Mouse (Mus musculus) neural tube, embryonic 11.5 days (tissue): ENCODE data around the gene Cnbd2. TPM values are rescaled to one million over a fixed set of nuclear protein-coding genes. Genes with fewer than 3 reads are reported as not detected.
"Not testable (repeated sequence)": the region's sequence is repeated elsewhere in the genome, so short reads cannot be mapped to it uniquely, and the experiment has no call there.

Source experiments
- ATAC-seq: fragments of 200-750 bp; cut with Nextera tagmentation; 2 replicates; pipeline ENCODE4 v1.8.0; 2017; ENCODE audit warnings: moderate number of reproducible peaks, mild to moderate bottlenecking, moderate TSS enrichment, moderate library complexity; ENCODE audit not compliant: insufficient read depth, low FRiP score, low TSS enrichment
- DNase-seq: peaks from one replicate; pipeline ENCODE4 v3.0.0-alpha.2; 2015; ENCODE audit warnings: low spot score
- H3K27ac ChIP-seq: fragments of 300-500 bp; sonication (generic); 2 replicates; pipeline ENCODE4 v1.5.1; 2014; ENCODE audit warnings: low read depth, mild to moderate bottlenecking, low read length
- H3K27me3 ChIP-seq: fragments of 300-500 bp; sonication (generic); 2 replicates; pipeline ENCODE4 v1.6.1; 2014; ENCODE audit warnings: mild to moderate bottlenecking, low read length, mixed read lengths; ENCODE audit not compliant: control insufficient read depth, insufficient read depth
- H3K36me3 ChIP-seq: fragments of 300-500 bp; sonication (generic); 2 replicates; pipeline ENCODE4 v1.6.1; 2014; ENCODE audit warnings: mild to moderate bottlenecking, low read length, moderate library complexity, mixed read lengths; ENCODE audit not compliant: control insufficient read depth, insufficient read depth
- H3K4me1 ChIP-seq: fragments of 300-500 bp; sonication (generic); 2 replicates; pipeline ENCODE4 v1.6.1; 2014; ENCODE audit warnings: low read length, mixed read lengths; ENCODE audit not compliant: control insufficient read depth, insufficient read depth
- H3K4me2 ChIP-seq: fragments of 300-500 bp; sonication (generic); 2 replicates; pipeline ENCODE4 v1.6.1; 2014; ENCODE audit warnings: low read depth, mild to moderate bottlenecking, moderate library complexity
- H3K4me3 ChIP-seq: fragments of 300-500 bp; sonication (generic); 2 replicates; pipeline ENCODE4 v1.5.1; 2014; ENCODE audit warnings: low read depth, low read length
- H3K9ac ChIP-seq: fragments of 300-500 bp; sonication (generic); 2 replicates; pipeline ENCODE4 v1.6.1; 2014; ENCODE audit warnings: mild to moderate bottlenecking, low read length
- H3K9me3 ChIP-seq: fragments of 300-500 bp; sonication (generic); 2 replicates; pipeline ENCODE4 v1.6.1; 2016; ENCODE audit warnings: low read length; ENCODE audit not compliant: control insufficient read depth
- WGBS: fragments of 180-500 bp; shearing (Covaris S2); extraction: QIAGEN DNeasy Blood & Tissue Kit; methylation state at CpG from one replicate; pipeline ENCODE4 v1.1.7; 2014; 5-methylcytosine and 5-hydroxymethylcytosine counted together
- polyA plus RNA-seq: library from polyadenylated mRNA; unstranded; fragments of >200 nt; fragmentation: Nextera tagmentation; extraction: Ambion mirVana; gene quantifications from 2 replicates; pipeline ENCODE4 v1.2.1, GENCODE M21; 2014

Cnbd2 gene
- polyA plus RNA-seq, 1 experiment from 2014 or later, result 3.1 TPM

DNA sequence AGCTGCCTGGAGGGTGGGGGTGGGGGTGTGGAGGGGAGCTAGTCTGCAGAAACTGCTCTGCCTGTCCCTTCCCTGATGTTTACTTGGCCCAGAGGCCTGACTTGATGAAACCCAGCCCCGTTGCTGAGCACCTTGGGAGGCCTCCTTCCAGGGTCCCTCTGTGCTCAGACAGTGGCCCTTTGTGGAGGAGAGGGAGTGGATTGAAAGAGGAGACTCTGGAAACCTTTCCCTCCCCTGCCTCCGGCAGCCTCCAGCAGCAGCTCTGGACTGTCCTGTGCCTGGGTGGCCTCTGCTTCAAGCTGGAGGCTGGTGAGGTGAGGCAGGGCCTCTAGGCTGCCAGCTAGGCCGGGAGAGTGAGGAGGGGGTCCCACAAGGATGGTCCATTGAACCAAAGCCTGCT lies 94.9 kb downstream of the Cnbd2 start:
- 8% methylated on average over 3 of the region's 3 CpGs for WGBS
- ATAC-seq (no peak), DNase-seq (no peak)
- no peak overlapping the region for H3K4me3 ChIP-seq
- H3K9me3 ChIP-seq, result no peaks in the 10 kb centered on the region
- H3K27me3 ChIP-seq, result no peaks in the 10 kb centered on the region
- H3K36me3 ChIP-seq, result no peaks in the 10 kb centered on the region
- H3K4me1 ChIP-seq, result no peaks in the 10 kb centered on the region
- H3K9ac ChIP-seq, result peak overlapping the region; percentile 22; the same call in 1 of the 2 replicates
- no peak overlapping the region for H3K27ac ChIP-seq
- H3K4me2 ChIP-seq, result no peak overlapping the region

DNA sequence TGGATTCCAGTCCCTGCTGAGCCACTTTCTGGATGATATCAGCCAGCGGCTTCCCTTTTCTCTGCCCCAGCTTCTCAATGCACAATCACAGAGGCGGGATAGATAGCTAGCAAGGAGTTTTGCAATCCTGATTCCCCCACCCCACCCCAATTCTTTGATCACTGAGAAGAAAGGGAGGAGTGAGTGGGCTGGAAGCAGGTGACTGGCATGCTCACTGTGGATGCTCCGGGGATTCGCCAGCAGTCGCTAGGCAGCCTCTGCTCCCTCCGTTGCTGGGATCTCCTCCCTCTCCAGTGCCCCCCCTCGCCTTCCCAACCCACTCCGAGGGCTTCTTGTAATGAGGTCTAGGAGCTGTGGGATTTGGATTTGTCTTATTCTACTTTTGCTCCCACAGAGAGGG lies 96.1 kb downstream of the Cnbd2 start:
- H3K4me3 ChIP-seq, result no peak overlapping the region
- no peak overlapping the region for H3K27ac ChIP-seq
- H3K9ac ChIP-seq, result no peak overlapping the region

DNA sequence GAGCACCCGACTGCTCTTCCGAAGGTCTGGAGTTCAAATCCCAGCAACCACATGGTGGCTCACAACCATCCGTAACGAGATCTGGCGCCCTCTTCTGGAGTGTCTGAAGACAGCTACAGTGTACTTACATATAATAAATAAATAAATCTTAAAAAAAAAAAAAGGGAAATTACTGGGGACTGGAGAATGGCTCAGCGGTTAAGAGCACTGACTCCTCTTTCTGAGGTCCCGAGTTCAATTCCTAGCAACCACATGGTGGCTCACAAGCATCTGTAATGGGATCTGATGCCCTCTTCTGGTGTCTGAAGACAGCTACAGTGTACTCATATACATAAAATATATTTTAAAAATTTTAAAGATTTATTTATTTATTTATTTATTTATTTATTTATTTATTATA lies 99.2 kb downstream of the Cnbd2 start:
- not testable (repeated sequence) for H3K9me3 ChIP-seq, H3K4me1 ChIP-seq, ATAC-seq, H3K4me2 ChIP-seq, DNase-seq, H3K36me3 ChIP-seq, H3K4me3 ChIP-seq, H3K27me3 ChIP-seq, H3K27ac ChIP-seq, H3K9ac ChIP-seq
- WGBS, result 90% methylated on average over 4 of the region's 7 CpGs

More for the DNA sequence above, 96.1 kb downstream of the Cnbd2 start:
- H3K4me1 ChIP-seq, result no peaks in the 10 kb centered on the region
- WGBS, result 54% methylated on average over 7 of the region's 8 CpGs
- no peaks in the 10 kb centered on the region for H3K36me3 ChIP-seq
- no peak overlapping the region for H3K4me2 ChIP-seq
- no peaks in the 10 kb centered on the region for H3K9me3 ChIP-seq
- DNase-seq, result no peak
- ATAC-seq, result no peak
- no peaks in the 10 kb centered on the region for H3K27me3 ChIP-seq

DNA sequence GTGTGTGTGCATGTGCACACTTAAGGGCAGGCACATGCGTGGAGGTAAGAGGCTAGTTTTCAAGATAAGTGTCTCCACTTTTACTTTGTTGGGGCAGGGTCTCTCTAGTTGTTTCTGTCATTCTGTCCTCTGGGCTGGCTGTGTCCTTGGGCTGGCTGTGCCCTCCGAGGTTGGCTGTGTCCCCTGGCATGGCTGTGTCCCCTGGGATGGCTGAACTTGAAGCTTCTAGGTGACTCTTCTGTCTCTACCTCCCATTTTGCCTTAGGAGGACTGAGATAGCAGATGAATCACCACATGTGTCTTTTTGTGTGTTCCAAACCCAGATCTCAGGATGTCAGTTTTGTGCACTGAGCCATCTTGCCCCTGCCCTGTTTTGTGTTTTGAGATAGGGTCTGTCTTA lies 102.9 kb downstream of the Cnbd2 start:
- H3K9me3 ChIP-seq, result no peaks in the 10 kb centered on the region
- H3K4me2 ChIP-seq, result no peak overlapping the region
- 70% methylated on average over 2 of the region's 2 CpGs for WGBS
- H3K36me3 ChIP-seq, result no peaks in the 10 kb centered on the region
- no peak for ATAC-seq
- no peak overlapping the region for H3K9ac ChIP-seq
- no peaks in the 10 kb centered on the region for H3K4me1 ChIP-seq
- no peak overlapping the region for H3K27ac ChIP-seq
- no peak for DNase-seq
- H3K27me3 ChIP-seq, result peaks cover 13% of the 10 kb centered on the region
- H3K4me3 ChIP-seq, result no peak overlapping the region

DNA sequence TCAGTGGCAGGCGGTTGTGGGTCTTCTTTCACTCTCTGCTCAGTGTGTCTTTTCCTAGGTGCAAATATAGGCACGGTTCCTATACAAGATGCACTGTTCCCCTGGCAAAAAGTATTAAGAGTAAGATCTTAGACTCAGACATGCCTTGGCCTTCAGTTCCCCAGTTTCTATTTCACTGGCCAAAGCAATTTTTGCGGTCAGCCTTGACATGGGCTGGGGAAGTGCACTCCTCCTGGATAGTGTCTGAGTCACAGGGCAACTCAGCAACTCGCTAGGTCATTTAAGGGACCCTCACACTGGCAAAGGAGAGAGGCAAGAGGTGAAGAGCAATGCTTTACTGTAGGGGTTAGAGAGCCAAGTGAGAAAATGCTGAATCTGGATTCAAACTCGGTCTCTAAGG lies 103.6 kb downstream of the Cnbd2 start:
- no peaks in the 10 kb centered on the region for H3K4me1 ChIP-seq
- H3K27ac ChIP-seq, result no peak overlapping the region
- no peak overlapping the region for H3K4me3 ChIP-seq
- H3K36me3 ChIP-seq, result no peaks in the 10 kb centered on the region
- H3K27me3 ChIP-seq, result peaks cover 20% of the 10 kb centered on the region
- H3K9me3 ChIP-seq, result no peaks in the 10 kb centered on the region
- no peak overlapping the region for H3K4me2 ChIP-seq
- WGBS, result 76% methylated on average over 5 of the region's 5 CpGs
- ATAC-seq, result no peak
- no peak overlapping the region for H3K9ac ChIP-seq
- no peak for DNase-seq

DNA sequence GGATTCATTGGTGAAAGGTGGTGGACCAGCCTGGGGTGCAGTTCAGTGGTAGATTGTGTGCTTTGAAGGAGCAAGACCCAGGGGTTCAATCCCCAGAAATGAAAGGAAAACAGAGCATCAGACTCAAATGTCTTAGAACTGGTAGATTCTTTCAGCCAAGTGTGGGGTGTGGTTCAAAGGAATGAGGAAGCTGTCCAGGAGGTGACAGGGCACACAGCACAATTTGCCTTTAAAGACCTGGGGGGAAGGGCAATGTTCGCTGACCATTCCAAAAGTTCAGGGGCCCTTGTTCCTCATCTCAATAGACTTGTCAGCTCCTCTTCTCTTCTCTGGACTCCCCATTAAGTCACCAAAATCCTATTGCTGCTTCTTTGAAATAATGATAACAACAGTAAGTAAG lies 105.1 kb downstream of the Cnbd2 start:
- Histone ChIP-seq H3K36me3 (no peaks in the 10 kb centered on the region), H3K4me1 (no peaks in the 10 kb centered on the region), H3K4me2 (no peak overlapping the region), H3K4me3 (no peak overlapping the region), H3K27ac (no peak overlapping the region), H3K9me3 (no peaks in the 10 kb centered on the region), H3K9ac (no peak overlapping the region), H3K27me3 (peaks cover 32% of the 10 kb centered on the region)
- ATAC-seq, result no peak
- DNase-seq, result no peak
- WGBS, result 77% methylated on average over 1 of the region's 1 CpGs

DNA sequence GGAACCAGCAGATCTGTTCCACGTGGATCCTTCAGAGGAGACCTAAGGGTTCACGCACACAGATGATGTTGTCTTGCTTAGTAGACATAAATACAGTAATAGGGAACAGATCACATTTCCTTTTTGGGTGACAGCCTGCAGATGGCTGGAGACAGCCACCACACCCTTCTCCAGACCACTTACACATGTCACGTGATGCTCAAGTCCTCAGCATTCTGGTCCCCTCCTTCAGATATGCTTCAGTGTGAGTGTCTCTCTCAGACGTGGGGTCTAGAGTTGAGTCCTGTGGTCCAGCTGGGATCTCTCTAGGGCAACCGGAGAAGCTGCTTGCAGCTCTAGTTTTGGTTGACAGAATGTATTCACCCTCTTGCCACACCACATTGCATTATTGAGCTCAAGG lies 106.4 kb downstream of the Cnbd2 start:
- H3K27me3 ChIP-seq, result peaks cover 42% of the 10 kb centered on the region
- DNase-seq, result no peak

DNA sequence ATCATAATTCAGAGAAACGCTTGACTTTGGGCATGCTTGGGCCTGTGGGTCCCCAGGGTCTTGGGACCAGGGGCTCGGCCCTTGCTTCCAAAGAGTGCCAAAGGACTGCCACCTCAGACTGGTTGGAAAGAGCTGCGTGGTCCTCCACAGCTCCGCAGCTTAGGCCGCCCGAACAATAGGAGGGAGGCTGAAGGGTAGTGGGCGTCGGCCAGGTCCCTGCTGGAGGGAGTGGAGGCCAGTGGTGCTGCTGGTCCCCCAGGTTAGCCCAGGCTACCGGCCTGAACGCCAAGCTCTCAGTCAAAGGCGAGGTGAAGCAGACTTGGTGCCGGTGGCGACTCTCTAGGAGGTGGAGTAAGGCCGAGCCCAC lies 108.2 kb downstream of the Cnbd2 start:
- H3K36me3 ChIP-seq, result no peaks in the 10 kb centered on the region
- peak overlapping the region; percentile 29; the same call in 1 of the 2 replicates for H3K27ac ChIP-seq
- no peaks in the 10 kb centered on the region for H3K9me3 ChIP-seq
- peak overlapping the region; percentile 94 for H3K4me2 ChIP-seq
- H3K9ac ChIP-seq, result peak overlapping the region; percentile 68
- peak overlapping the region; percentile 61 for H3K4me3 ChIP-seq
- 7% methylated on average over 14 of the region's 14 CpGs for WGBS
- peaks cover 42% of the 10 kb centered on the region for H3K27me3 ChIP-seq
- DNase-seq (no peak), ATAC-seq (peak; percentile 48; the same call in 1 of the 2 replicates)
- no peaks in the 10 kb centered on the region for H3K4me1 ChIP-seq

More for the DNA sequence above, 106.4 kb downstream of the Cnbd2 start:
- H3K27ac ChIP-seq, result no peak overlapping the region
- no peak overlapping the region for H3K9ac ChIP-seq
- no peaks in the 10 kb centered on the region for H3K36me3 ChIP-seq
- no peak for ATAC-seq
- no peaks in the 10 kb centered on the region for H3K4me1 ChIP-seq
- H3K4me3 ChIP-seq, result no peak overlapping the region
- H3K9me3 ChIP-seq, result no peaks in the 10 kb centered on the region
- H3K4me2 ChIP-seq, result no peak overlapping the region
- 84% methylated on average over 5 of the region's 5 CpGs for WGBS

DNA sequence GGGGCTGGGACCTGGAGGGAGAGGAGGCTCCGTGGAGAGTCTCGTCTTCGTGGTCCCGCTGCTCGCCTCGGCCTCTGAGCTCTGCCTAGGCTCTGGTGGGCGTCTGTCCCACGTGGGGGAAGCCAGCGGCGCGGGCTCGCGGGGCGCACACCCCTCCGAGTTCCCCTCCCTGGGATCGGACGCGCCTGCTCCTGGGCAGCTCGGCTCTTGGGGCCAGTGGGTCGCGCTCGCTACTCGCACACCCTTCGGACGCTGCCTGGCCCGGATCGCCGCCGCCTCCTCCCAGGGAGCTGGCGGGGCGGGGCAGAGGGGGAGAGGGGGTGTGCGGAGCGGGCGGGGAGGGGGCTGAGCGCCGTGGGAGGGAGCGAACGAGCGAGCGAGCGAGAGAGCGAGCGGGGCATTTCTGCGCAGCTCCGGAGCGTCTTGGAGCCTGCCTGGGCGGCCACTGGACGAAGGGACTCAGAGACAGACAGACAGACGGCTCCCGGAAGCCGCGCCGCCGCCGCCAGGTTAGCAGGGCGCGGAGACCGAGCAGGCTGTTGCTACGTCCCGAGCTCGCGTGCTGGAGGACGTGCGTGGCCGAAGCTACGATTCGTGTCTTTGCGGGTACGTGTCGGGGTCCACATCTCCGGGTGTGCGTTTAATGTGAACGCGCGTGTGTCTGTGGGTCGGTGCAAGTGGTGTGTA lies 108.7 kb downstream of the Cnbd2 start, which contains the start of gene Epb41l1:
Gene Epb41l1, plus strand, starts transcription at position 216 of the 687 bp plus-strand sequence.
- H3K9me3 ChIP-seq, result no peaks in the 10 kb centered on the region
- peak within 1 kb of the TSS; percentile 68 for H3K9ac ChIP-seq
- H3K27ac ChIP-seq, result peak within 1 kb of the TSS; percentile 29; the same call in 1 of the 2 replicates
- peak within 1 kb of the TSS; percentile 61 for H3K4me3 ChIP-seq
- H3K4me1 ChIP-seq, result no peaks in the 10 kb centered on the region
- DNase-seq, result peak; percentile 73
- H3K36me3 ChIP-seq, result no peaks in the 10 kb centered on the region
- peak within 1 kb of the TSS; percentile 94 for H3K4me2 ChIP-seq
- H3K27me3 ChIP-seq, result peaks cover 42% of the 10 kb centered on the region
- under 1% methylated on average over 60 of the region's 76 CpGs for WGBS
- ATAC-seq, result peak; percentile 63
